Mouse (Mus musculus) cerebellum, adult 11-12 months (tissue): ENCODE data around the gene Cxcr5.

Experiments
- DNase-seq: peaks from one replicate; pipeline ENCODE4 v3.0.0; 2022

Cxcr5 gene

DNA sequence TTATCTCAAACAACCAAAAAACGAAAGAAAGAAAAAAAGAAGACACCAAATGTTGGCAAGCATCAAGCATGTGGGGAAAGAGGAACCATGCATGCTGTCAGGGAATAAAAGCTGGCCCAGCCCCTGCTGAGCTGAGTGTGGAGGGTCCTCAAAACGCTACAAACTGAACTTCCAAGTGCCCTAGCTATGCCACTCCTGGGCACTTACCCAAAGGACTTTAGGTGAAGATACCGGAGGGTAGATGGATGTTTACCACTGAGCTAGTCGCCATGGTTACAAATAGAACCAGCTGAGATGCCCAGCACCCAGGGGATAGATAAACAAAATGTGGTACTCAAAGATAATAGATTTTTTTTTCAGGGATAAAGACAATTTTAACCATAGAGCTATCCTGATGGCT is at the start of gene Cxcr5:
Gene Cxcr5 (minus strand): TSS at position 281 of the 400 bp plus-strand sequence.
- DNase-seq = no peak

DNA sequence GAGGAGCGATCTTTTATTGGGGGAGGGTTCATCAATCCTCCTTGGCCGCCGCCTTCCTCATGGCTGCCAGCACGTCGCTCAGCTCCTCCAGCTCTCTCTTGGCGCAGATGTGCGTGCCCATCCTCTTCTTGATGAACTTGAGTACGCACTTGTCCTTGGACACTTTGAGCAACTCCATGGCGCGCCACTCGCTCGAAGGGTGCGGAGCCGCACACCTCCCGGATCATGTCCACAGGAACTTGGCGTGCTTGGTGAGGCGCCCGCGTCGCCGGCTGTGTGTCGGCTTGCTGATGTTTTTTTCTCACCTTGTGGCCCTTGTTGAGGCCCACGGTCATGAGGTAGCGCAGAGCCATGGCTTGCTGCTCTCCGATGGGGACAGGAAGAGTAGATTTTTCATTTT is 48.7 kb upstream of the Cxcr5 start:
- DNase-seq = no peak

DNA sequence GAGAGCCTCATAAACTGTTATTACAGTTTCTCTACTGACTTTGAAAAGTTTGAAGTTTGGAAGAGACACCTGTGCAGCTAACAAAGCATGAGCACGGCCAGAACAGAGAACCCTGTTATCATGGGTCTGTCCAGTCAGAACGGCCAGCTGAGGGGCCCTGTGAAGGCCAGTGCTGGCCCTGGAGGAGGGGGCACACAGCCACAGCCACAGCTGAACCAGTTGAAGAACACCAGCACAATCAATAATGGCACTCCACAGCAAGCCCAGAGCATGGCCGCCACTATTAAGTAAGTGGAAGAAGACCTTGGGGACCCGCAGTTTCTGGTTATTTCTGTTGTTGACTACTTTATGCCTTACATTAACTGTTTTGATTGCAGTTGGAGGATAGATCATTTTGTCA is 45.6 kb upstream of the Cxcr5 start:
- no peak for DNase-seq

DNA sequence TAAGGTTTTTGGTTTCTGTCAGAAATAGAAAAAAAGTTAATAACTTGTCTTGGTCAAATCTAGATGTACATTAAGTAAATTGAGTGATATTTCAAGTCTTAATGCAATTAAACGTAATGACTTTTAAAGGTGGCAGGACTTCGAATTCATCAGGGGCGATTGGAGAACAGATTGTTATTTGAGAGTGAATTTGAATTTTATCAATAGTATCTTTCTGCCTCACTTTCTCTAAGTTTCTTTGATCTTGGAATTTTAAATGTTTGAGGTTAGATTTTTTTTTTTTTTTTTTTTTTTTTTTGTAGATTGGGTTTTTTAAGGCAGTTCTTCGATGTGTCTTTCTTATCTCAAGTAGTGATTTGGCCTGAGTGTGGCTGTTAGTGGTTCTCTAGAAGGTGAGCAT is 45.0 kb upstream of the Cxcr5 start:
- no peak for DNase-seq

DNA sequence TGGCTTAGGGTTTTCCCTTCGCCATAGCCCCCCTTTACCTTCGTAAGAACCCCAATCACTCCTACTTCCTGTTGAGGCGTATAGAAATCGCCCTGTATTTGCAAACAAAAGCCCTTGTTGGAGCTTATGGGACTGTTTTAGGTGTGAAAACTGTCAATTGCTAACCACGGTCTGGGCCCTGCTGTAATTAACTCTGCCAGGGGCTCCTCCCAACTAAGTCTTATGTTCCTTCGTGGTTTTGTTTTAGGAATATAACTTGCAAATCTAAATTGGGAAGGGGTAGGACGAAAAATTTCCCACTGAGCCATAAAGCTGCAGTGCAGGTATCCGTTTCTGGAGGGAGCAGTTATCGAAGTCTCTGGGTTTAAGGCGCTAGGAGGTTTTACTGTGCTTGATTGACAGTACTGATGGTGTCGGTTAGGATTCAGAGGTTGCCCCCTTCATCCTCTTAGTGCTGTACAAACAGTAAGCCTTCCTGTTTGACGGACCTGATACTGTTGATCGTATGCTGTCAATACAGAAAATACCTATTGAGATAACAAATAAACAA is 44.0 kb upstream of the Cxcr5 start:
- no peak for DNase-seq

DNA sequence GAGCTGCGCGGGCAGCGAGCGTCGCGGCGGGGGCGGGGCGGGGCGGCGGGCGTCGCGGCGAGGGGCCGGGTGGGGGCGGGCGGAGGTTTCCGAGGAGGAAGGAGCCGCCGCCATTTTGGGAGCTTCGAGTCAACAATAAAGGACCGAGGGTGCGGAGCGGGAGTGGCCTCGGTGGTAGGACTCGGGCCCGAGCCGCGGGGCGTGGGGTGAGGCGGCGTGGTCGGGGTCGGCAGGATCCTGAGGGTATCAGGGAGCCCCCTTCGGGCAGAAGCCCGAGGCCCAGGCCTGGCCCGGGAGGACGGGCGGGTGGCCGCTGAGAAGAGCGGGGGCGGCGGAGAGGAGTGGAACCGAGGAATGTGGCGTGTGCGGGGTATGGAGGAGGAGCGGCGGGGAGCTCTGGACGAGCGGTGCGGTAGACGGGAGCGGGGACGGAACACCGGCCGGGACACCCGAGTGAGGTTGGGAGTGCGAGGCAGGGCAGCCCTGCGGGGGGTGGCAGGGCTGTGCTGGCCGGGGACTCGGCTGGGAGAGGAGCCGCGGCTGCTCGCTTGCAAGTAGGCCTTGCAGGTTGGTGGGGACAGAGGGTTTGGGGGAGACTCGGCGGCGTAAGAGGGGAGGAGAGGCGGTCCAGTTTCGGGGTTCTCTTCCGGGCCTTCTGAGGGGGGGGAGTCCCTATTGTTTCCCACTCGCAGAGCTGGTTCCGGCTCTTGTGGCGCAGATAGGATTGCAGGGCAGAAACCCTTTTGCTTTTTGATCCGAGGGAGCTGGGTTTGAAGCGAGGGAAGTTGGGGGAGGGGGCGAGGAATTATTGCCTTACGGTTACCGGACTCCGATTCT is 43.3 kb upstream of the Cxcr5 start, which contains the start of gene Ddx6:
Gene Ddx6 (plus strand): TSS at position 114 of the 837 bp plus-strand sequence.
- peak; percentile 76 for DNase-seq

DNA sequence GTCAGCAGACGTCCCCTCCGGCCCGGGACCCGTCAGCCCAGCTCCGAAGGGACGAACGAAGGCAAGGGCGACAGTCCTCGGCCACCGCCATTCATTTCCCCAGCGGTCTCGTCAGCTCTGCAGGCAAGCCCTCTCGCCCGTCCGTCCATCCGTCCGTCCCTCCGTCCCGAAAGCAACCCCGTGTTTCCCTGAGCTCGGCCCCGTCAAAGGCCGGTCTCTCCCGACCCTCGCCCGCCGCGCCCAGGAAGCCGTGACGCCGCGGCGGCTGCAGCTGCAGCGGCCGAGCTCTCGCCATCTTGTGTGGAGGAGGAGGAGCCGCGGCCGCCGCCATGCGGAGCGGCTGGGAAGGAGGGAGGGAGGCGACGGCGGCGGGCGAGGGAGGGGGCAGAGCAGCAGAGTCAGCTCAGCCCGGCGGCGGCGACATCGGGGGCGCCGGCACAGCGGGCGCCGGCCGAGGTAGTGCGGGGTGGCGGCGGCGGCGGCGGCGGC is 42.7 kb upstream of the Cxcr5 start:
- peak; percentile 82 for DNase-seq

DNA sequence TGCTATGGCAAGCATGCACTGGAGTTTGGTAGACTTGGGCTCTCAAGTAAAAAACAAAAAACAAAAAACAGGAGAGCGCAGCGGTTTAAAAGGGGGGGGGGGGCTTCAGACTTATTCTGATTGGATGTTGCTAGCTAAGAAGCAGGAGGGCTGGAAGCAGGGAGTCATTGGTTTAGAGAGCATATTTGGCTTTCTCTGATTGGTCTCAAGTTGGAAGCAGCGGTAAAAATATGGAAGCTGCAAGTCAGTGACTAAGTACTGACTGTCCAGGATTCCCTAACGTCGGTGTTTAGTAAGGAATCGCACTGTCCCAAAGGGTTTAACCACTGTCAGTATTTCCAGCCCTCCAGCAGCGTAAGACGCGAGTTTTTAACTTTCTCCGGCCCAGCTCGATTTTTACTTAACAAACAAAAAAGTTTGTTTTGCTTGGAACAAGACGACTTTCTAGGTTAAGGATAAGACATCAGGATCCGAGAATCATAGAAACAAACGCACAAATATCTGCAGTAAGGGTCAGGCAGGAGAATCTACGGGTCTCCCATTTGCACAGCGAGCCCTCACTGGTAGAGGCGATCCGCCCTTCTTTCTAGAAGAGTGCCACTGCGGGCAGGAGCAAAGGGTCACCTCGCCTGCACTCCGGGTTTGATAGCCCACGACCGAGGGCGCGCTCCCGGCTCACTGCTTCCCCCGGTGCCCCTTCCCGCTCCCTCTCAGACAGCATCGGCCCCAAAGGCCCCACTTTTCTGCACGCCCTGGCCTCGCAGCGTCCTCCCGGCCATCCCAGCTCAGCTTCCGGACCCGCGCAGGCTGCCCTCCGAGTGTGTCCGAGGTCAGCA is 42.0 kb upstream of the Cxcr5 start:
- DNase-seq = no peak

DNA sequence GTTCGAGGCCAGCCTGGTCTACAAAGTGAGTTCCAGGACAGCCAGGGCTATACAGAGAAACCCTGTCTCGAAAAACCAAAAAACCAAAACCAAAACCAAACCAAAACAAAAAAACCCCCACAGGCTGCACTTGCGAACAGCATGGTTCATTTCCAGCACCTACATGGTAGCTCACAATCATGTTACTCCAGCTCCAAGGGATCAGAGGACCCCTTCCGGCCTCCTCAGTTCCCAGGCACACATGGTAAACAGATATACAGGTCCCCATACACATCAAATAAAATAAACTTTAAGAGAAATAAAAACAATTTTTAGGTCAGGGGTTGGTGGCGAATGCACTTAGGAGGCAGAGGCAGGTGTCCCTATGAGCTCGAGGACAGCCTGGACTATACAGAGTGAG is 41.1 kb upstream of the Cxcr5 start:
- DNase-seq = no peak

DNA sequence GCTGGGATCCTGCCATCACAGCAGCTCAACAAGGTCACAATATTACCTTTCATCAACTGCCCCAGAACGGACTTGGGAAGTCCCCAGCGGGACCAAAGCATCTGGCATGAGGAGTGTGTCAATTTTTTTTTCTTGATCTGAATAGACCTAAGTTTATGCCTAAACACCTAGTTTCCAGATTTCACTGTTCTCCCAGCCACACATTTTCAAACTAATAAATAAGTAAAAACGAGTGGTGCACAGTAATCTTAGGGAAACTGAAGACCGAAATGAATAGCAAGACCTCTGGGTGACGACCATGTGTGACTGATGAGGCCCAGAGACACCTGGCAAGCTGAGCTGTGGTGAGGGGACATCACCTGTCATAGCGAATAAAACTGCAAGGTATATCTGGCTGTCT is 39.1 kb upstream of the Cxcr5 start:
- no peak for DNase-seq

DNA sequence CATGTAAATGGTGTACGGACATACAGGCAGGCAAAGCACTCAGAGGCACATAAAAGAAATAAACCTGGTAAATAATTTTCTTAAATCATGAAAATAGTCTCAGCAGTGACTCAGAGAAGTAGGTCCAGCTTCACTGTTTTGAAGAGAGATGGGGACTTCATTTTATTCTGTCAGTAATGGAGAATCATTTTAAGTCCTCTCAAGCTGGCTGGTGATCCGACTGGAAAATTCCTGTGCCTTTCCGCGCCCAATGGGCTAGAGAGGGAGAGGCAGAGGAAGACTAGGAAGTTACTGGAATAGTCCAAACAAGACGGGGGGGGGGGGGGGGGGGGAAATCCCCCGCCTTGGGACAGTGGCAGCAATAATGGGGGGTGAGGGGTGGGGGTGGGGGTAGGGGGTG is 37.9 kb upstream of the Cxcr5 start:
- no peak for DNase-seq

DNA sequence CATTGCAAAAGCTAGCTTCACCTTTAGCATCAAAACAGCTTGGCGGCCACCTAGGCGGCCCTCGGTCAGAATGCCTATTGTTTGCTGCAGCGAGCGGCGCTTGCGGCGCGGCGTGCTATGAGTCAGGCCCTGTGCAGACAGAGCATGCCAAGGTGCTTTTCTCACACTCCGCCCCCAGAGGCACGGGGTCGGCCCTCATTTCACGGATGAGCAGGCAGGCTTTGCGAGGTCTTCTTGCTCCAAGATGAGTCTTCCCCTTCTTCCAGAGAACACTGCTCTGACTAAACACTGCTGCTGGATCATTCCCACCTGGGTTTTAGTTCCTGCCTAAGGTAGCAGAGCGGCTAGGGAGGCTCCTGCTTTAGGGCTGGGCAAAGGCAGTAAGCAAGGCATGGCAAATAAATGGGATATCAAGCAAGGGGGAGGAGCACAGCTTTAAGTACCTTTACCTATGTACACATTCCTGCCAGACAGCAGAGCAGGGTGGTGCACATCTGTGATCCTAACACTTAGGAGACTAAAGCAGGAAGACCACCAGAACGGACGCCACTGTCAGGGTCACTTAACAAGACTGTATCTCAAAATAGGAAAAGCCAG is 37.3 kb upstream of the Cxcr5 start:
- peak; percentile 57 for DNase-seq

DNA sequence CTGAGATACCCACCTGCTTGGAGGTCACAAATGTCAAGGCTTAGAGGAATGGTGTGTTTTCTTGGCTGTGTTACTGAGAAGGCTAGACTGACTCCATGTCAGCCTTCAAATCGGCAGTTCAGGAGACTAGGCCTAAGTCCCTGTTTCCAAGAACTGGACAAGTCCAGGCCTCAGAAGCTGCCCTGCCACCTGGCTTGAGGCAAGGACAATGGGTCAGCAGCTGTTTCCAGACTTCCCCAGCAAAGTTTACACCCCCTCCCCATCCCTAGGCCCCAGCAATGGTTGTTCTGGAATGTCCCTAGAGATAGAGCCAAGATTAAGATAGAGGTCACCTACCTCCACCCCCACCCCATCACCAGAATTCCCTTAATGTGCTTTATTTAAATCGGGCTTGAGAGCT is 36.1 kb upstream of the Cxcr5 start:
- no peak for DNase-seq

DNA sequence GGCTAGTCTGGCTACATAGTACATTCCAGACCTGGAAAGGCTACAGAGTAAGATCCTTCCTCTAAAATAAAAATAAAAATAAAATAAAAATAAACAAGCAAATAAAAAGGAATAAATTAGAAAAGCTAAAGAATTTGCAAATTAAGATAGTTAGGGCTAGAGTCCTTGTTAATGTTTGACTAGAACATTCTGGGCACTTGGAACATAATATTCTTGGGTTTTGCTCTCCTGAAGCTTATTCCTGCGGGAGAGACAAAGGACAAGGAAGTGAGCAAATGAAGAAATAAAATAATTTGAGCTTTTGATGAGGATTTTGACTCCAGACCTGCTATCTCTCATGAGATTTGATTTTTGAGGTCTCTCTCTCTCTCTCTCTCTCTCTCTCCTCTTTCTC is 33.9 kb upstream of the Cxcr5 start:
- no peak for DNase-seq

DNA sequence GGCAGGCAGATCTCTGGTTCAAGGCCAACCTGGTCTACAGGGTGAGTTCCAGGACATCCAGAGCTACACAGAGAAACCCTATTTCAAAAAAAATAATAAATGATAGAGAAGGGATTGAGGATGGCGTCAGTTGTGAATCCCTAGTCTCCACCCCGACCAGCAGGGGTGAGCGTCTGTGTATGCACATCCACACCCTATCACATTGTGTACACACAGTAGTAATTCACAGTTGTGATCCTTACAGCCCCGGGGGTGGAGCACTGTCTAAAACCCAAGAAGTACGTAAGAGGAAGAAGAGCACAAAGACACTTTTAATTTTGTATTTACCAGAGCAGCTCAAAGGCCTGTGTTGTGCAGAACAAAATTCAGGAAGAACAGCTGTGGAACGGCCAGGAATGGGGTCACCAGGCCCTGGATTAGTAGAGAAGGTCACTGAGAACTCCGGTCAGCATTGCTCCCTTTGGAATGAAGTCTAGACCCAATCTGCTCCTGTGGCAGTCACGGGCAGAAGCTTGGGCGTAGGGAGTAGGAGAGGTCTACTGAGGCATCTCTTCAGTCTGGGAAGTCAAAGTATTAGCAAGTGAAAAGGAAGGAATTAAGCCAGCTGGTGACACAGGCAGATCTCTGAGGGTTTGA is 33.3 kb upstream of the Cxcr5 start:
- DNase-seq = no peak

DNA sequence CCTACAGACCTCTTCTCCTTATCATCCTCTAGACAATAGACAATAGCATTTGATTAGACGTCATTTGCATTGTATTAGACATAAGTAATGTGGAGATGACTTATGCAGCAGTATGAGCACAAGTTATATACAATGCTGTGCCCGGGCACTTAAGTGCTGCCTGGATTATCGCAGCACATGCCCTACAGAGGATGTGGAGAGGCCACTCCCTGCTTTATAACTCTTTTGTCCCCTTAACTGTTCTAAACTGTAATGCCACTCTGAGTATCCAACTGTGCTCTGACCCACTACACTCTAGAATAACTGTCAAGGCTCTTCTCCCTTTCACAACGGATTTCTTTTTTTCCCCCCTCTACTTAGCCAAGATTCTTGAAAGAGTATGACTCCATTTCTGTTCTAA is 32.2 kb upstream of the Cxcr5 start:
- DNase-seq = no peak

DNA sequence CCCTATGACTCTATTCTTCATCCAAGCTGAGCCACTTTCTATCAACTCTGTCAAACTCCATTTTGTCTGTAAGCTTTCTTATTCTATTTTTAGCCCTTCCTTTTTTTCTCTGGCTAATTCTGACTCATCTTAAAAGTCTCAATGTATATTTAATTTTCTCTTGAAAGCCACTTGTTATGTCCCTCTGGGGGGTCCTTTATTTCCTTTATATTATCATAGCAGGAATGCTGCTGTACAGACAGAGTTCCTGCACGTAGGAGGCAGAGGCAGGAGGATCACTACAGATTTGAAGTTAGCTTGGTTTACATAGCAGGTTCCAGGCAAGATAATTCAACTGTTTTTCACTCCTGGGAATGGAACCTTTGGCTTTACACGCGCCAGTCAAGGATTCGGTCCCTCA is 31.5 kb upstream of the Cxcr5 start:
- DNase-seq = no peak

DNA sequence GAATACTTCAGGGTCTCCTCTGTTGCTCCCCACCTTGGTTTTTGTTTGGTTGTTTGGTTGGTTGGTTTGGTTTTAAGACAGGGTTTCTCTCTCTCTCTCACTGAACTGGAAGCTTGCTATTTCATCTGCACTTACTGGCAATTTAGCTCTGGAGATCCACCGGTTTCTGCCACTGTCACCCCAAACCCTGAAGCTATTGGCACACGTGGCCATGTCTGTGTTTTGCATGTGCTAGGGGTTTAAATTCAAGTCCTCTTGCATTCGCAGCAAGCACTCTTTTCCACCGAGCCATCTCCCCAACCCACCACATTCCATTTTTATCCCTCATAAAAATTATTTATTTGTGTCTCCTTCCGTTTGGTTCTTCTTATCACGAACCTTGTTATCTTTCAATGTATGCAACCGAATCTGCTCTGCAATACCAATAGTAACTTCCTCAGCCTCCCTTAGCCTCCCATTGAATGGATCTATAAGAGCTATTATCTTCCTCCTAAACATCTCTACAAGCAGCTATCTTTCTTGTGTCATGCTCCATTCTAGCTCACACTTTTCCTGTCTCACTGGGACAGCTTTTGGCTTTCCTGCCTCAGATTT is 30.0 kb upstream of the Cxcr5 start:
- no peak for DNase-seq

DNA sequence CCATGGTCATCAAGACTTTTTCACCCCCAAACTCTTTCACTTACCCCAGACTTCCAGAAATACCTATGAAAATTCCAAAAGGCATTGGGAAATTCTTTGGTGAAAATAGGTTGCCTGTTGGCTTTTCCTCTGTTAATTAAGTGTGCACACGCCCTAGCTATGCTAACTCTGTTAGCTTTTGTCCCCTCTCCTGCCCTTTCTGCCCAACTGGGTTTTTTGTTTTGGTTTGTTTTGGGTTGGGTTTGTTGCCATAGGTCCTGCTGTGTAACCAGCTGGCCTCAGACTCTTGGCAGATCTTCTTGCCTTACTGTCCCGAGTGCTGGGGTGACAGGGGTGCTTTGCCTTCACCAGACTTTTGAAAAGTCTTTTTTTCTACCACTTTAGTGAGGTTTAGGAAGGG is 29.3 kb upstream of the Cxcr5 start:
- peak; percentile 87 for DNase-seq

DNA sequence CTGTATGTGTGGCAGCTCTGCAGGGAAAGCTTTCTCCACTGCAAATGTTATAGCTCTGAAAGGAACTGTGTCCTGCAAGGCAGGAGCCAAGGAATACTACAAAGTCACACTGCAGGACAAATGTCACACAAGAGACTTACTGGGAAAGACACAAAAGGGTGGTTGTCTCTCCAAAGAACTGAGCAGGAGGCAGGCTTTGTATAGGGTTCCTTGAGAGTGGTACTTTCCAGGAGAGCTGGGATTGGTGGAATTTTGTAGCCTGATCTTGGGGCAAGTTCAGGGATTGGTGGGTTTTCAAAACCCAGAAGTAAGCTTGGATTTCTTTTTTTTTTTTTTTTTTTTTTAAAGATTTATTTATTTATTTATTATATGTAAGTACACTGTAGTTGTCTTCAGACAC is 27.4 kb upstream of the Cxcr5 start:
- DNase-seq = no peak

DNA sequence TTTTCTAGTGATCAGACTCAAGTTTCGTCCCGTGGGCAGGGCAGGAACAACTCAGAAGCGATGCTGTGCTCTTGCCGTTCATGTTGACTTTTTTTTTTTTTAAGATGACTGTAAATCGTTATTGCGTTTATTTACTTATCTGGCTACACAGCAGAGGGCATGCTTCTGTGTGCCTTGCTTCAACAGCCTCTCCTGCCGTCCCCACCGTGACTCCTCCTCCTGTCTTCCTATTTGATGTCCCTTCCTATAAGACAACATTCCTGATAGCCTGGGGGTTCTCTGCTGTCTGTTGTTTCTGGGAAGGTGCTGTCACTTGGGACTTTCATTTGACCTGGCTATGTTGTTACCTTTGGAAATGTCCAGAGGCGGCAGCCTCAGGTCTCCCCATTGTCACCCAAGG is 26.9 kb upstream of the Cxcr5 start:
- no peak for DNase-seq
